Mouse (Mus musculus): ENCODE results near the gene H2afj.

H2afj gene

DNA sequence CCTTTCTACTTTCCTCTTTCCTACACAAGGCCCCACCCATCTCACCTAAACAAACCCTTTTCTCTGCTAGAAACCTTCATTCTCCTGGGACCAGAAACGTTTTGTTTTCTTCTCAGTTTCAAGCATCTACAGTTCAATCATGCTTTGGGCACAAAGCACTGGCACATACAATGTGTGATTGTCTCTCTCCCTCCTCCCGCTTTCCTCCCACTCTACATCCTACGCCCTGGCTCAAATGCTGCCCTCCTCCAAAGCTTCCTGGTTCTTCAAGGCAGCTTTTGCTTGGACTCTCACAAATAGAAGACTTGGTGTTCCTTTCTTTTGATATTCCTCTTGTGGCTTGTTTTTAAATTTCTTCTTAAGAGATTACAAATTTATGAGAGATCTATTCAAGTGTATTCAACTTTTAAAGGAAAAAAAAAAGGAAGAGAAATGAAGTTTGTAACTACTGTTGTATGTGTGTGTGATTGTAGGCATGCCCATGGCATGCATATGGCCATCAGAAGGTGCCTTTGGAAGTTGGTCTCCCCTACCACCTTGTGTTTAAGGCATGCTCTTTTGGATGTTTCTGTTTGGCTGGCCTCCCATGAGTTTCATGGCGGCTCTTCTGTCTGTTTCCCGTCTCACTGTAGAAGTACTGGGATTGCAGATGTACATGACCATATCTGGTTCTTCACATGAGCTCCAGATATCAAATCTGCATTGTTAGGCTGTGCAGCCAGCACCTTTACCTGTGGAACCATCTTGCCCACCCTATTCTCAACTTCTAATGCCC is 37.8 kb downstream of the H2afj start:
- DNase-seq (ENCODE audit: low read depth, low spot score): no peak

DNA sequence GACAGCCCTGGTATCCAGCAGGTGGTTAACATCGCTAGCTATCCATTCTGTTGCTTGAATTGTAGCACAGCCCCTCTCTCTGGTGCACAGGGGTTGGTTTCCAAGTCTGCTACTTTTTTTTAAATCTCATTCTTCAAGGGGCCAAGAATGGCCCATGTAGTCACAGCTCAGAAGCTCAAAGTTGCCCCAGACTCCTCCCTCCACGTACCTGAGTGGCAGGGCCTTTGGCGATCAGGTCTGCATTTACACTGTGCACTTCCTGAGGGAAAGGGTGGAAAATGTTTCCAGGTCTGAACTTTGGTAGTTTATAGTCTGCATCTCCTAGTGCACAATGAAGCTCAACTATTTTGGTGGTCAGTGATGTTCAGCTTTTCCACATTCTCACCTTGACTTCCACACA is 39.2 kb downstream of the H2afj start:
- no peak for DNase-seq (ENCODE audit: low read depth, low spot score)

DNA sequence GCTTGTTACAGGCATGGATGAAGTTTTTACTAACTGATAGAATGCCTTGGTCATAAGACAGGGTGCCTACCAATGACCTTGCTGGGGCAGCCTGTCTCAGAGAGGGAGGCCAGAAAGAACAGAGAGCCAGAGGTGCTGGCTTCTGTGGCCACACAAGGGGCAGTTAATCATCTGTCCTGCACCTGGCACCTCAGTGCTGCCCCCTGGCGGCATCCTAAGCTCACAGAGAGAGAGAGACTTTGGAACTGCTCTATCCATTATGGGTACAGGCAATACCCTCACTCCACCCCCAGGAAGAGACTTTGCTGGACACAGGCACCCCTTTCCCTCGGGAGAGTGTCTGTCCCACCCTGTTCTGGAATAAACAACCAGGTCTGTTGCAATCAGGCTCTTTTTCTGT is 39.7 kb downstream of the H2afj start:
- peak; percentile 4 for DNase-seq (ENCODE audit: low read depth, low spot score)

DNA sequence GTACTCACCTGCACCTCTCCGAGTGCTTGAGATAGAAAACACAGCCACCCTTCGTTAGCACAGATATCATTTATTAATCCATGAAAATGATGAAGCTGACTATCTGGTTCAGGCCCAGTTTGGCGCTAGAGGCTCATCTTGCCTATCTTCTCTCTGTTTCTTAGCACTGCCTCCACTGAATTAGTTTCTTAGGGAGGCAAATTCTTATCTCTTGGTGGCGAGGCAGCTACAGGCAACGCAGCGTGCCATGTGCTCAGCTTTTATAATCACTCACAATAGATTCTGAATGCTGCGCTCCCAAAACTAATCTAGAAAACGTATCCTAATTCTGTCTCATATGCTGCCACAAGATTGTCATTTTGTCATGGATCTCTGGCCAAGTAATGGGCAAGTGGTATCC is 40.4 kb downstream of the H2afj start:
- DNase-seq (ENCODE audit: low read depth, low spot score): no peak

DNA sequence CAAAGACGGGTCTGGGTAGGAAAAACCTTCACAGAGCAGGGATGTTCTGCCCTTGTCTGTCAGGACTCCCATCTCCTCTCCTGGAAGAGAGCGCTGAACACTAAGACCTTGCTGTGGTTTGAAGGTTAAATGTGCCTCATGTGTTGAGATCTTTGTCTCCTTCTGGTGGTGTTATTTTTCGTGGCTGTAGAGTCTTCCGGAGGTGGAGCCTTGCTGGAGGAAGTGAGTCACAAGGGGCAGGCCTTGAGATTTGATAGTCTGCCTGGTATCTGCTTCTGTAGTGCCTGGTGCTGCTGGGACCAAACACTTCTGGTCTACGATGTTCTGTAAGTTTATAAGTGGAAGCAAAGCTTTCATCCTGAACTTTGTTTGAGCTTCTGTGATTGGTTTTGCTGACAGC is 40.9 kb downstream of the H2afj start:
- DNase-seq (ENCODE audit: low read depth, low spot score): no peak

DNA sequence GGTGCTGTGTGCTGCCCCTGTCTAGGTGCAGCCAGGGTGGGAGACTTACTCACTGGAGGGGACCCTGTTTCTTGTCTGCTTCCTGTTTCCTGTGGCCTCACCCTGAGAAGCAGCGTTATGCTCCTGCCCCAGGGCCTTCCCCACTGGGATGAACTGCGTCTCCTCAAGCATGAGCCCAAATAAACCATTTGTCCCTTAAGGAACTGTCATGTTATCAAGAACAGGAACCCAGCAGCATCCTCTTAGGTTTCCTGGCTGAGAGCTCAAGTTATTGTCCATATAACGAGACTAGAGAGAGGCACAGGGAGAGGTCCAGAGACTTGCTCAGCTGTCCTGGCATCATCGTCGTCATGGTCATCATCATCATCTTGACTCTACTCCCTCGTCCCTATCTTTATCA is 42.2 kb downstream of the H2afj start:
- no peak for DNase-seq (ENCODE audit: low read depth, low spot score)

DNA sequence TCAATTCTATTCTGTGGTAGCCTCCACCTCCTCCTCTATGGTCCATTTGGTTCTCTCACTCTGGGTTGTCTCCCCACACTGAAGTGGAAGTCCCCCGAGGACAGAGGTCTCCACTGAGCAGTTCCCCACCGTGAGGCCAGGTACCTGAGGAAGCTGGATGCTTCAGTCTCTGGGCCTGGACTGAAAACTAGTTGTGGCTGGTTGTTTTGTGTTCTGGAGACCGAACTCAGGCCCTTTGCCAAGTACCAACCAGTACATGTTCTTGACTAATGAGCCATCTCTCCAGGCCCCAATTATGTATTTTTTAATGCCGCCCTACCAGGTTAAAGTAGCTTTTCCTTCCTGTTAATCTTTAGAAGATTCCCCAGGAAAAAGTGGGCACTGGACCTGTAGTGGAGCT is 44.3 kb downstream of the H2afj start:
- no peak for DNase-seq (ENCODE audit: low read depth, low spot score)

DNA sequence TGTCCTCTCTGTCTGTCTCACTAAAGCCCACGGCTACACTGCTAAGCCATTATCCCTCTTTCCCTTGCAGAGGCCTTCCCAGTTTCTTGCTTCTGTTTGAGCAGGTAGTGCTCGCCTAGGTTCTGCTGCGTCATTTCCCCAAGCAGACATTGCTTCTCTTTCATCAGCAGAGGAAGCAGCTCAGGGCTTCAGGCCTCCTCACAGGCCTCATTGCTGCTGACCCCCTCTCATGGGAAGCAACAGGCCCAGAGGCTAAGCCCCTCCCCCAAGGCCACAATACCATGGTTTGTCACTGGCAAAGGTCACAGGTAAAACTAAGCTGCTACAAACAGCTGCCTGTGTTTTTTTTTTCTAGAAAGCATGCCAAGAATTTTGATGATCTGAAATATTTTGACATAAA is 44.7 kb downstream of the H2afj start:
- DNase-seq (ENCODE audit: low read depth, low spot score): no peak

DNA sequence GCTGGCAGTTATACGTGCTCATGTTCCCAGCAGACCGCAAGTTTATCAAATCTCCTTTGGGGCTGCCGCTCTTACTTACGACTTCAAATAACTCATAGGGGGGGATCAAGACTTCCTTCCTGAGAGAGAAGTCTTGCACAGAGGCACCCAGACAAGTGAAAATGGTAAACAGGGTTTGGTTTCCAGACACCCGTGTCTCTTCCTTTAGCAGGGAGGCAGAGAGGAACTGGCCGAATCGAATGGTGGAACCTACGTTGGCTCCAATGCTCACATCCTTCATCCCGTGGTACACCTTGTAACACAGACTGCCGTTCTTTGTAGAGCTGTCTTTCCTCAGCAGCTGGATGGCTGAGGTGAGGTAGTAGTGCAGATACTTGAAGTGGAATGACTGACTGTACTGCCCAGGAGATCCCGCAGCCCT is 46.3 kb downstream of the H2afj start:
- no peak for DNase-seq (ENCODE audit: low read depth, low spot score)

DNA sequence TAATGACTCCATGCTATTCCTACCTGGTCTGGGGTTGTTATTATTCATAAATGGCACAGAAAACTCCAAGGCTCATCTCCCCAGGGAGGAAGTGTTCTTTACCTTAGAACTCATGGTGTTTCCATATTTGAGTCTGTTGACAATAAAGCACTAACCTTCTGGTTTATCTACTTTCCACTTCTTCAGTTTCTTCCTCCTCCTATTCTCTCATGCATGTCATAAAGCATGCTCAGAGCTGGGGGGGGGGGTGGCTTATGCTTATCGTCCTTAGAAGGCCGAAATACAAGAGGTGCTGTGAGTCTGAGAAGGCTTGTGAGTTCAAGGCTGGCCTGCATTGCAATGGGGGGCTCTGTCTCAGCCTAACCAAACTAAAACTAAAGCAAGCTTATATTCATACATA is 47.1 kb downstream of the H2afj start:
- DNase-seq (ENCODE audit: low read depth, low spot score): no peak

DNA sequence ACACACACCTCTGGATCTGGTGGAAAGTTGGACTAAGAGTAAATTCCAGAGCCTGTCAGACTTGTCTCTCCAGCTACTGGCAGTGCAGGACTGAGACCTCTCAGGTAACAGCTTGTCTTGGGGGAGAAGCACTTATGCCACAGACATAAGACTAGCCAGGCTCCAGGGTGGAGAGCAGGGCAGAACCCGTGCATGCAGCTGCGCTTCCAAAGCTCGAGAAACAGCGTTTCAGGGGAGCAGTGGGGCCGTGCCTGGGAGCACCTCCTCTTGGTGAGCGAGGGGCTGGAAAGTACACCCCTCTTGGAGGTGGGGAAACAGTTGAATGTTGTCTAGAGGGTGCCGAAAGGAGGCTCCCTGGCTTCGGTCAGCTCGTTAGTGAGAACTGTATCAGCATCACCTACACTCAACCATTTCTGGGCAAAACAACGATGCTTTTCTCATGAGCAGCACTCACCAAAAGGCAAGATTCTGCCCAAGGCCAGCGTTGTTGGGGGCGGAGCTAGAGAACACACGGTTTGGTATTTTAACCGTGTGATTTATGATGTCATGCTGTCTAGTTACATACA is 48.1 kb downstream of the H2afj start:
- DNase-seq (ENCODE audit: low read depth, low spot score): no peak

DNA sequence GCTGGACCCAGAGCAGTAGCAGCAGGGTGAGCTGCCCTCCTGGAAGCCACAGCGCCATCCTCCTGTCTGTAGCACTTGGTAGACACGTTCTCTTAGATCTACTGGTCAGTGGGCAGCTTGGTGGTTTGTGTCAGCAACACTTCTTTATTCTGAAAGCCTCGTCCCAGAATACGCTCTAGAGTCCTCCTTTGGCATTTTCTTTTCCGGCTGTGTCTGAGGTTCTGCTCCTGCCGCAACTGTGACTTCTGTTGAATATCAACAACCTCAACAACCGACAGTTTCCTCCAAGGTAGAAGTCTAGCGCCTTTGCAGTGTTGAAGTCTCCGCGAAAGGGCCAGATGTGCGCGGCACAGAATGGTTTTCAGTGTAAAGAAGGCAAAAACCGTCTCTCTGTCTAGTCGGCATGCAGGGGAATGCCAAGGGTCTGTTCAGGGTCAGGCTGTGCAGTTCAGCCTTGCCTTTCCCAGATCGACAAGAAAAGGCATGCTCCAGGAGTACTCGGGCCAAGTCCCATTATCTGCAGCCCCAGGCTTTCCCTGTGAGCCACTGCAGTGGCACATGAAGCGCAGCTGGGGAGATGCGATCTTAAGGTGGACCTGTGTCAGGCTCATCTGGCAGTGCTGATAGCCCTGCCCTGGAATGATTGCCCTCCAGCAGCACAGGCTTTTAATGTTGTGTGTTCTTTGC is 49.3 kb downstream of the H2afj start, which contains the start of gene Art4:
Gene Art4 (minus strand): TSS at position 548 of the 687 bp plus-strand sequence.
- no peak for DNase-seq (ENCODE audit: low read depth, low spot score)

DNA sequence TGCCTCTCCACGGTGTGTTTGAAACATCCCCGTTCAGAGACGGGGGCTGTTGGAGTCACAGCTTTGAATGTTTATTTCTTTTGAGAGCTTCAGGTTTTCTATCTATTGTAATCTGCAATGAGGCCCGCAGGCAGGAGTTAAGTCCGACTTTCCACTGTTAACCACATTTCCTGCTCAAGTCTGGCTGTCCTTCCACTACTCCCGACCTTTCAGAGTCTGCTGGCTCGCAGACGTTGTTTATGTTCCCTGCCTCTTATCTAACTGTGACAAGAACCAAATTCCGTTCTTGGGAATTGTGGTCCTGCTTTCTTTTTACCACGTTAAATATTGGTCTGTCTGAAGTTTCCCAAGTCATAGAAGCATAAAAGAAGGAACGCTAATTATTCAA is 49.8 kb downstream of the H2afj start:
- no peak for DNase-seq (ENCODE audit: low read depth, low spot score)

DNA sequence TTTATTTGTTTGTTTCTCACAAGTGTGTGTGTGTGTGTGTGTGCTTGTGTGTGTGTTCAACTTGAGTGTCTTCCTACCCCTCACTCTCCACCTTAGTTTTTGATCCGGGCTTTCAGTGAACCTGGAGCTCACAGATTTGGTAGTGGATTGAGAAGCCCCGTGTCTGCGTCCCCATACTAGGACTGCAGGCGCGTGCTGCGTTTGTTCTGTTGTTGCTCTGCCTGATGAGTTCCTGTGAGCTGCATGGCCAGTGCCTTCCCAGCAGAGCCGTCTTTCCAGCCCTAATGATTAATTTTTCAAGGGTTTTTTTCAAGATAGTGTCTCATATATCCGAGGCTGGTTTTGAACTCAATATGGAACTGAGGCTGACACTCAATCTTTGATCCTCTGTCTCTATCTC is 50.4 kb downstream of the H2afj start:
- no peak for DNase-seq (ENCODE audit: low read depth, low spot score)

Measured in retina, adult 2 months (tissue).